Mouse (Mus musculus): ENCODE results near the gene Zfp185.

Zfp185 gene

GRCm38 (mm10) chrX:72986841-72987519 is at the start of gene Zfp185:
Gene Zfp185, plus strand, starts transcription at chrX:72987339.
- DNase-seq (ENCODE audit: extremely low spot score, low spot score), result peak; percentile 47

GRCm38 (mm10) chrX:72953464-72953863 is 33.7 kb upstream of the Zfp185 start:
- no peak for DNase-seq (ENCODE audit: extremely low spot score, low spot score)

- DNase-seq (ENCODE audit: extremely low spot score, low spot score), result no peak
Measured at GRCm38 (mm10) chrX:72956486-72956885, 30.7 kb upstream of the Zfp185 start.

GRCm38 (mm10) chrX:72960431-72960830 is 26.7 kb upstream of the Zfp185 start:
- no peak for DNase-seq (ENCODE audit: extremely low spot score, low spot score)

- DNase-seq (ENCODE audit: extremely low spot score, low spot score), result no peak
Measured at GRCm38 (mm10) chrX:72961511-72961910, 25.6 kb upstream of the Zfp185 start.

- no peak for DNase-seq (ENCODE audit: extremely low spot score, low spot score)
Measured at GRCm38 (mm10) chrX:72962743-72963142, 24.4 kb upstream of the Zfp185 start.

GRCm38 (mm10) chrX:72982831-72983230 is 4.3 kb upstream of the Zfp185 start:
- no peak for DNase-seq (ENCODE audit: extremely low spot score, low spot score)

- no peak for DNase-seq (ENCODE audit: extremely low spot score, low spot score)
Measured at GRCm38 (mm10) chrX:72985607-72986006, 1.5 kb upstream of the Zfp185 start.

- no peak for DNase-seq (ENCODE audit: extremely low spot score, low spot score)
Measured at GRCm38 (mm10) chrX:72987520-72987905, 374 bp downstream of the Zfp185 start.

GRCm38 (mm10) chrX:72988431-72988830 is 1.3 kb downstream of the Zfp185 start:
- no peak for DNase-seq (ENCODE audit: extremely low spot score, low spot score)

- DNase-seq (ENCODE audit: extremely low spot score, low spot score), result no peak
Measured at GRCm38 (mm10) chrX:72990581-72990980, 3.4 kb downstream of the Zfp185 start.

GRCm38 (mm10) chrX:72992291-72992919 is 5.3 kb downstream of the Zfp185 start:
- DNase-seq (ENCODE audit: extremely low spot score, low spot score), result no peak

- no peak for DNase-seq (ENCODE audit: extremely low spot score, low spot score)
Measured at GRCm38 (mm10) chrX:72995542-72995941, 8.4 kb downstream of the Zfp185 start.

GRCm38 (mm10) chrX:73003110-73003509 is 16.0 kb downstream of the Zfp185 start:
- no peak for DNase-seq (ENCODE audit: extremely low spot score, low spot score)

GRCm38 (mm10) chrX:73005678-73006077 is 18.5 kb downstream of the Zfp185 start:
- DNase-seq (ENCODE audit: extremely low spot score, low spot score), result no peak

GRCm38 (mm10) chrX:73007597-73008479 is 20.7 kb downstream of the Zfp185 start:
- DNase-seq (ENCODE audit: extremely low spot score, low spot score), result peak; percentile 89

GRCm38 (mm10) chrX:73012846-73013245 is 25.7 kb downstream of the Zfp185 start:
- DNase-seq (ENCODE audit: extremely low spot score, low spot score), result no peak

- no peak for DNase-seq (ENCODE audit: extremely low spot score, low spot score)
Measured at GRCm38 (mm10) chrX:73037003-73037402, 49.9 kb downstream of the Zfp185 start, which contains the start of gene Pnma5. Gene Pnma5, minus strand, starts transcription at chrX:73037103.

GRCm38 (mm10) chrX:73038831-73039230 is 51.7 kb downstream of the Zfp185 start:
- DNase-seq (ENCODE audit: extremely low spot score, low spot score), result no peak

GRCm38 (mm10) chrX:73039666-73040065 is 52.5 kb downstream of the Zfp185 start:
- no peak for DNase-seq (ENCODE audit: extremely low spot score, low spot score)

GRCm38 (mm10) chrX:73053860-73054563 is 66.9 kb downstream of the Zfp185 start:
- DNase-seq (ENCODE audit: extremely low spot score, low spot score), result peak; percentile 90
